Mouse (Mus musculus): ENCODE results near the gene Trim14. TPM values are rescaled to one million over a fixed set of nuclear protein-coding genes. Genes with fewer than 3 reads are reported as not detected.

Gene Trim14
- polyA plus RNA-seq, 1 experiment from 2014 or later, result 6.8 TPM

DNA sequence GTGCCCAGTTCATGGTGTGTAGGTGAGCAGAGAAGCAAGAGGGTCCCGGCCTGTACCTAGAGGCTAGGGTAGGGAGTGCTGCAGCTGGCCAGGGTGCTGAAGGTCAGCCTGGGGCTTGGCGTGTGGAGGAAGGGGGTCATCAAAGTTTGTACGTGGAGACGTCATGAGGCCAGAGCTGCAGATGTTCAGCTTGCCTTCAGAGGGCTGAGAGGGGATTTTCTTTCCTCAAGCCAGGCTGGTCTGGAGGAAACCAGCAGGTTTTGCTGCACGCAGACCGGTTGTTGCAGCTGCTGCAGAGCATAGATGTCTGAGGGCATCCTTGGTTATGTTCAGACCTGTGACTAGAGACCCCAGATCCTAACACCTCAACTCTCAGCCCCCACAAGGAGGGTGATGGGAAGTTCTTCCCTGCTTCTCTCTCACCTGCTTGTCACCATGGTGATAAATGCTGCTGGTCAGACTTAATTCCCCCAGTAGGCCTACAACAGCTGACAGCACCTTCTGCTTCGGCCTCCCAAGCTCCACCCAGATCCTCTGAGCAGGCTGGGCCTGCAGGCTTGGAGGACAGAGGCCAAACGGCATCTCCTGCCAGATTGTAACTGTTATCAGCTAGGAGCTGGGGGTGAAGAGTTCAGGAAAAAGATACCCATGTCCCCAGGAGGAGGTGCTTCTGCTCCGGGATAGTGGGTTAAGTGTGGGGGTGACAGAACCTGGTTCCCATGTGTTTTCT lies 38.2 kb upstream of the Trim14 start:
- no peak overlapping the region for H3K4me2 ChIP-seq
- no peak overlapping the region for H3K9ac ChIP-seq
- no peak overlapping the region for H3K4me3 ChIP-seq (replicated peaks)
- H3K36me3 ChIP-seq, result no peaks in the 10 kb centered on the region
- H3K27ac ChIP-seq, result no peak overlapping the region
- no peaks in the 10 kb centered on the region for H3K9me3 ChIP-seq (replicated peaks)
- H3K4me1 ChIP-seq (replicated peaks), result peaks cover 13% of the 10 kb centered on the region
- H3K27me3 ChIP-seq, result no peaks in the 10 kb centered on the region
- DNase-seq (no peak), ATAC-seq (ENCODE audit: low read depth) (no peak)
- WGBS (ENCODE audit: insufficient replicate concordance), result 34% methylated on average over 9 of the region's 9 CpGs

DNA sequence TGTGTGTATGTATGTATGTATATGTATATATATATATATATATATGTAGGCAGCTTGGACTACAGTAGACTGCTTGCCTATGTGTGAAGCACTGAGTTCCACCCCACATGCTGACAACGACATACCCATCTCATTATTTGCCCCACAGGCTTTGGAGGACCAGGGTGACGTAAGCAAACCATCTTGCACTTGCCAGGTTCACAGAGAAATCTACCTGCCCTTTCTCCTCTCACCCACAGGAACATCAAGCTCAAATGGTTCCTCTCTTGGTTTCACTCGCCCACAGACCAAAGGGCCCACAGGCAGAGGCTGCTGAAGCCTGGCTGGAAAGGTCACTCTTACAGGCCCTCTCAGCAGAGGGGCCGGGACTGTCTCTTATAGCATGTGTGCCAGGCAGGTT lies 36.7 kb upstream of the Trim14 start:
- Histone ChIP-seq H3K4me2 (no peak overlapping the region), H3K36me3 (no peaks in the 10 kb centered on the region), H3K4me1 (replicated peaks) (peaks cover 13% of the 10 kb centered on the region), H3K9me3 (replicated peaks) (no peaks in the 10 kb centered on the region), H3K27ac (no peak overlapping the region), H3K4me3 (replicated peaks) (no peak overlapping the region), H3K9ac (no peak overlapping the region), H3K27me3 (no peaks in the 10 kb centered on the region)
- 66% methylated on average over 4 of the region's 4 CpGs for WGBS (ENCODE audit: insufficient replicate concordance)
- ATAC-seq (ENCODE audit: low read depth), result no peak
- no peak for DNase-seq

DNA sequence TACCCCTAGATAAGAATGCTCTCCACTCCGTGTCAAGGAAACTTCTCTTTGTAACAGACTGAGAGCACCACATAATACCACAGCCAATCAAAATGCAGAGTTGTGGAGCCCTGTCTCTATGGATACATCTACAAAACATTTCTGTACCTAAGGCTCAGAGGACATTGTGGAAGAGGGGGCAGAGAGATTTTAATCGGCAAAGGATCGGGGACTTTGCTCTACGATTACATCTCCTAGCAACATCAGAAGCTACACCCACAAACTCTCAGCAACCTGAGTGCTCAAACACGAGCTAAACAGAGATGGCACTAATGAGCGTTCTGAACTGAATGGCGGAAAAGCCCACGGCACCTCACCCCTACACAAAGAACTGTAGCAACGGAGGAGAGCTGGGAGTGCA lies 35.8 kb upstream of the Trim14 start:
- no peak overlapping the region for H3K4me3 ChIP-seq (replicated peaks)
- H3K27ac ChIP-seq, result no peak overlapping the region
- DNase-seq, result no peak
- H3K27me3 ChIP-seq, result no peaks in the 10 kb centered on the region
- H3K9ac ChIP-seq, result no peak overlapping the region
- H3K4me2 ChIP-seq, result no peak overlapping the region
- WGBS (ENCODE audit: insufficient replicate concordance), result 75% methylated on average over 9 of the region's 9 CpGs
- no peaks in the 10 kb centered on the region for H3K9me3 ChIP-seq (replicated peaks)
- no peaks in the 10 kb centered on the region for H3K36me3 ChIP-seq
- H3K4me1 ChIP-seq (replicated peaks), result peaks cover 13% of the 10 kb centered on the region
- no peak for ATAC-seq (ENCODE audit: low read depth)

DNA sequence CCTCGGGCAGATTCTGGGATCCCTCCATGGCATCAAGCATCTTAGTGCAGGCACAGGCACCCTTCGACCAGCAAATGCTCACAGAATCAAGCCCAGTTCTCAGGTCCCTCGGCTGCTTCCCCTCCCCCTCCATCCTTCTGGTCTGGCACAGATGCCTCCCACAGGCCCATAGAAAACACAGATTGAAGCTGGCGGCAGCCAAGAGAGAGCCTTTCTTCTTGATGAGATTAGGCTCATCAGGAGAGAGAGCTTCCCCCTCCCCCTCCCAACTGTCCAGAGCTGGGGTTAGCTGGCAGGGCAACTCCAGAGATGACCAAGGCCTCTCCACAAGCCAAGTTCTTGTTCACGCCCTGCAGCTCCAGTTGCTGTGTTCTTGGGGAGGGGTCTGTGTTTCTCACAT lies 33.7 kb upstream of the Trim14 start:
- H3K4me1 ChIP-seq (replicated peaks), result peaks cover 15% of the 10 kb centered on the region
- H3K9ac ChIP-seq, result no peak overlapping the region
- H3K4me3 ChIP-seq (replicated peaks), result no peak overlapping the region
- H3K36me3 ChIP-seq, result no peaks in the 10 kb centered on the region
- WGBS (ENCODE audit: insufficient replicate concordance), result 45% methylated on average over 5 of the region's 5 CpGs
- no peaks in the 10 kb centered on the region for H3K27me3 ChIP-seq
- H3K9me3 ChIP-seq (replicated peaks), result no peaks in the 10 kb centered on the region
- no peak for ATAC-seq (ENCODE audit: low read depth)
- no peak for DNase-seq
- no peak overlapping the region for H3K27ac ChIP-seq
- H3K4me2 ChIP-seq, result no peak overlapping the region

DNA sequence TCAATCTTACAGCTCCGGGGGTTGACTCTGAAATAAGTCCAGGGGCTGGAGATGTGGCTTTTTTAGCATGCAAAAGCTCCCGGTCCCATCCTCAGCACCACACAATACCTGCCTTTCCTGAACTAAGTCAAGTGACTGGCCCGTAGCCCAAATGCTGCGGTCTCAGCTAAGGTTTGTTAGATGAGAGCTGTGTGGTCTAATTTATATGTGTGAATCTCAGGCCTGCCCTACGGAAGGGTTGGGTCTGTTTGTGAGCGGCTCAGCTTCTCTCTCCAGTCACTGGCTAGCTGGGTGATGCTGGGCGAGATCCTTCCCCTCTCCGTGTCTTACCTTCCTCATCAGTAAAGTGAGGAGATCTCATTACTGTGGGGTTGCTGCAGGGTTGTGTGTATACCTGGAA lies 32.2 kb upstream of the Trim14 start:
- no peak for DNase-seq
- Histone ChIP-seq H3K4me2 (no peak overlapping the region), H3K27me3 (no peaks in the 10 kb centered on the region), H3K9me3 (replicated peaks) (no peaks in the 10 kb centered on the region), H3K4me1 (replicated peaks) (peaks cover 20% of the 10 kb centered on the region), H3K9ac (no peak overlapping the region), H3K27ac (no peak overlapping the region), H3K4me3 (replicated peaks) (no peak overlapping the region), H3K36me3 (no peaks in the 10 kb centered on the region)
- WGBS (ENCODE audit: insufficient replicate concordance), result 75% methylated on average over 8 of the region's 8 CpGs
- no peak for ATAC-seq (ENCODE audit: low read depth)

DNA sequence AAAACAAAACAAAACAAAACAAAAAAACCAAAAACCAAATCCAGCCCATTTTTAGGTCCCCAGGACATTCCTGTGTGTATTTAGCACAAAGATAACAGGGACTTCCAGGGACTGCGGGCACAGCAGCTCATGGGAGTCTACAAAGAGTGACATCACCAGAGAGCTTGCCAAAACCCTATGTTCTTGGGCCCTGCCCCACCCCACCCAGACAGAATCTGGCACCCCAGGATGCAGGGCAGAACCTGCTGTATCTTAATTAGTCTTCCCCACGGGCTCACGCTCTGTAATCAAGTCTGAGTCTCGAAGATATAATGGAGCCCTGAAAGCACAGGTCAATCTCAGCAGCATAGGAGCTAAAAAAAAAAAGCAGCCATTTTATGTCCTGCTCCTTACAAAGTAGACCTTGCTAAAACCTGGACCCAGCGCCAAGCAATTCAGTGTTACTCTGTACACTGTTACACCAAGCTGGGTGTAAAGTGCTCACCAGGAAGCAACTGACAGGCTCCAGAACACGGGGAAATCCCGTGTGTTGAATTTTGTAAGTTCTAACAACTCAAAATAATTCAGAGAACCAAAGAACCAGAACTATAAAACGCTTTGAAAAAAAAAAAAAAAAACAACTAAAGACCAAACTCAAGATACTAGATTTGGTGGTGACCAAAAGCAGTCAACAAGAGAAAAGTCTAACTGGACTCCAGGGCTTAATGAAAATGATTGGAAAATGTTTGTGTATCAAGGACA lies 31.2 kb upstream of the Trim14 start:
- DNase-seq, result no peak
- Histone ChIP-seq H3K27ac (no peak overlapping the region), H3K4me3 (replicated peaks) (no peak overlapping the region), H3K27me3 (no peaks in the 10 kb centered on the region), H3K4me2 (no peak overlapping the region), H3K9me3 (replicated peaks) (no peaks in the 10 kb centered on the region), H3K9ac (no peak overlapping the region), H3K36me3 (no peaks in the 10 kb centered on the region), H3K4me1 (replicated peaks) (peaks cover 20% of the 10 kb centered on the region)
- no peak for ATAC-seq (ENCODE audit: low read depth)
- 47% methylated on average over 8 of the region's 8 CpGs for WGBS (ENCODE audit: insufficient replicate concordance)

DNA sequence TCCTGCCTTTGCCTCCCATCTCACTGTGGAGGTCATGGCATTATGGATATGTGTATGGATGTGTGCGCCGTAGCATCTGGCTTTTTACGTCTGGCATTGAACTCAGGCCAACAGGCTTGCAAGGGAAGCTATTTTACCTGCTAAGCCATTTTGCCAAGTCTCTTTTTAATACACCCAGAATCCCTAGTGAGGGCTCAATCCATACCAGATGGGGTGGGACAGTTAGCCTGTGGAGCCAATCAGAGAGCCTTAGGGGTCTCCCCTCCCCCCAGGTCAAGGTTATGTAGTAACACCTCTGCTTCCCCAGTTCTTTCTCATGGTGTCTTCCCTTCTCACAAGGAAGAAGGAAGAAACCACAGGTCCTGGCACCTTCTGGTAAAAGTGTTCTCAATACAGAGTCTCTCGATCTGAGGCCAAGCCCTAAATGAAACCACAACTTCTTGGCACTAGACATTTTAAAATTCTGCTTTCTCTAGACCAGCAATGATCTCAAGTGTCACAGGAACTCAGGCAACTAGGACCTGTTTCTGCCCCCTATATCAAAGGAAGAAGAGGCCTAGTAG lies 29.5 kb upstream of the Trim14 start:
- no peaks in the 10 kb centered on the region for H3K9me3 ChIP-seq (replicated peaks)
- WGBS (ENCODE audit: insufficient replicate concordance), result 66% methylated on average over 4 of the region's 4 CpGs
- ATAC-seq (ENCODE audit: low read depth), result no peak

DNA sequence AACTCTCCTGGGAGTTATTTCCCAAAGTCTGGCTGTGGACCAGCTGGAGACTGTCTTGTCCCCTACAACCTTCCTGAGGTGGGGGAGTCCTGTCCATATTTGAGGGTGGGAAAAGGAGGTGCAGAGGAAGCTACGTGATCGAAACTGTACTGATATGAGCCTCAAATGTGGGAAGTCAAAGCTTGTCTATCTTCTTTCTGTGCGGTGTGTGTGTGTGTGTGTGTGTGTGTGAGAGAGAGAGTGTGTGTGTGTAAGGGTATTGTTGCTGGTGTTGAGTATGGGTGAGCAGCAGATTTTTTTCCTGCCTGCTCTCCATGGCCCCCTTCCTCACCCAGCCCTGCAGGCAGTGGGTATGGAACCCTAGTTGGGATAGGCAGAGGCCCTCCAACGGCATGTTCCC lies 28.3 kb upstream of the Trim14 start:
- 34% methylated on average over 4 of the region's 4 CpGs for WGBS (ENCODE audit: insufficient replicate concordance)

More for the DNA sequence above, 29.5 kb upstream of the Trim14 start:
- Histone ChIP-seq H3K4me3 (replicated peaks) (no peak overlapping the region), H3K9ac (no peak overlapping the region), H3K36me3 (no peaks in the 10 kb centered on the region), H3K27me3 (no peaks in the 10 kb centered on the region), H3K4me2 (no peak overlapping the region), H3K4me1 (replicated peaks) (peaks cover 20% of the 10 kb centered on the region), H3K27ac (no peak overlapping the region)
- no peak for DNase-seq

DNA sequence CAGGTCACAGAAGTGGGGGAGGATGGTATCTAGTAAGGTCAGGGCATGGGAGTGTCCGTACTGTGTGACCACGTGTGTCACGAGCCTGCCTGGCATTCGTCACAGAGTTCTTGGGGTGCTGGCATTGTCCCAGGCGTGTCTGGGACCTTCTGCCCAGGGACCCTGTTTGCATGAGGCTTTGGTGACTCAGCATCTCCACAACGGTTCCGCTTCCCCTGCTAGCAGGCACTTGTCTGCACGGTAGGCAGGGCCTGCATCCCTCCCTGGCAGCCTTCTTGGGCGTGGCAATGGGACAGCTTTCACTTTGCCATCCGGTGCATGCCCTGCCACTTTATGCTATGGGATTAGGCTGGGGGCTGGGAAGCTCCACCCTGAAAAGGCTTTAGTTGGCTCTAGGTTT lies 27.9 kb upstream of the Trim14 start:
- 17% methylated on average over 10 of the region's 10 CpGs for WGBS (ENCODE audit: insufficient replicate concordance)
- Histone ChIP-seq H3K4me3 (replicated peaks) (no peak overlapping the region), H3K4me1 (replicated peaks) (peaks cover 27% of the 10 kb centered on the region), H3K9me3 (replicated peaks) (no peaks in the 10 kb centered on the region), H3K27ac (peak overlapping the region; percentile 53; the same call in 1 of the 2 replicates), H3K36me3 (no peaks in the 10 kb centered on the region), H3K4me2 (peak overlapping the region; percentile 41), H3K9ac (0 out of 2 replicates have a peak overlapping the region, but pooled peaks have one; percentile 6), H3K27me3 (no peaks in the 10 kb centered on the region)
- DNase-seq, result peak; percentile 46
- peak; percentile 77 for ATAC-seq (ENCODE audit: low read depth)

More for the DNA sequence above, 28.3 kb upstream of the Trim14 start:
- Histone ChIP-seq H3K27me3 (no peaks in the 10 kb centered on the region), H3K9ac (no peak overlapping the region), H3K4me1 (replicated peaks) (peaks cover 23% of the 10 kb centered on the region), H3K27ac (peak overlapping the region; percentile 53), H3K9me3 (replicated peaks) (no peaks in the 10 kb centered on the region), H3K4me2 (peak overlapping the region; percentile 41), H3K36me3 (no peaks in the 10 kb centered on the region), H3K4me3 (replicated peaks) (no peak overlapping the region)
- ATAC-seq (ENCODE audit: low read depth) (0 out of 2 replicates have a peak, but pooled peaks have one; percentile 17), DNase-seq (no peak)

DNA sequence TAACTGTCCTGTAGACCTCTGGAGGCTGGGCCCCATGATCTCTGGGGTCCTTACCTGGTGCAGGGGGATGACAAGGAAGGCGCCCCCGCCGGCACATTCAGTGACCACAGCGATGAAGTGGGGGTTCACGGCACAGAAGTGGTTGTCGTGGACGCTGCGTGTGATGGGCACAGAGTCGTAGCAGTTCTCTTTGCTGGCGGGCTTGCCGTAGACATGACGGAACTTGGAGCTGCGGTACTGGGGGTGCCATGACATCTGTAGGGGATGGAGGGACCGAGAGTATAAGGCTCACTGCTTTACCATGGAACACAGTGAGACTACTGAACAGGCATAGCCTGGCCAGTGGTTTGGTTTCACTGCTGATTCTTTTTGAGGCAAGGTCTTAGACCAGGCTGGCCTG lies 26.9 kb upstream of the Trim14 start:
- no peak overlapping the region for H3K4me2 ChIP-seq
- 85% methylated on average over 14 of the region's 14 CpGs for WGBS (ENCODE audit: insufficient replicate concordance)
- no peak for ATAC-seq (ENCODE audit: low read depth)

DNA sequence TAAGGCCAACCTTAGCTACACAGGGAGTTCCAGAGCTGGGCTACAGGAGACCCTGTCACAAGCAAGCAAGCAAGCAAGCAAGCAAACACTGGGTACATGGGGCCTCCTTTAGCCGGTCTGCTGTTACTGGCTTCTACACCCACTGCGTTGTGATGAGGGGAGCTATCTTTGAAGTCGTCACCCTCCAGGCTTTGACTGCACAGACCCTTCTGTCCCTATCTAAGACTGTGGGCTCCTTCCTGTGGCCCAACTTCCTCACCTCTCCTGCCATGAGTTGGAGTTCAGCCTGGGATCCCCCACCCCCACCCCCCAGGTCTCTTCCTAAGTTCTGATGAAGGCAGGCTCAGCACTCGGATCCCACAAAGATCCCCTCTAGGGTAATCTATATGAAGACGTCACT lies 26.1 kb upstream of the Trim14 start:
- Histone ChIP-seq H3K4me2 (no peak overlapping the region), H3K27ac (no peak overlapping the region), H3K27me3 (no peaks in the 10 kb centered on the region), H3K4me1 (replicated peaks) (peaks cover 35% of the 10 kb centered on the region), H3K36me3 (no peaks in the 10 kb centered on the region), H3K9ac (no peak overlapping the region), H3K4me3 (replicated peaks) (no peak overlapping the region), H3K9me3 (replicated peaks) (no peaks in the 10 kb centered on the region)
- ATAC-seq (ENCODE audit: low read depth), result no peak
- WGBS (ENCODE audit: insufficient replicate concordance), result 31% methylated on average over 5 of the region's 5 CpGs
- DNase-seq, result no peak

More for the DNA sequence above, 26.9 kb upstream of the Trim14 start:
- Histone ChIP-seq H3K9me3 (replicated peaks) (no peaks in the 10 kb centered on the region), H3K36me3 (no peaks in the 10 kb centered on the region), H3K4me3 (replicated peaks) (no peak overlapping the region), H3K9ac (no peak overlapping the region), H3K4me1 (replicated peaks) (peaks cover 35% of the 10 kb centered on the region), H3K27ac (no peak overlapping the region), H3K27me3 (no peaks in the 10 kb centered on the region)
- no peak for DNase-seq

Measured in liver, embryonic 13.5 days (tissue).